Mouse (Mus musculus): ENCODE measurements around the gene Tmem131l.

The Tmem131l gene

GRCm38 (mm10) chr3:84039646-84040475, at the start of gene Tmem131l:
Gene Tmem131l, minus strand, starts transcription at chr3:84040175.
- peak; percentile 44 for DNase-seq (ENCODE audit: low spot score)

GRCm38 (mm10) chr3:84086921-84087320, 46.9 kb upstream of the Tmem131l start:
- DNase-seq (ENCODE audit: low spot score), result no peak

DNA sequence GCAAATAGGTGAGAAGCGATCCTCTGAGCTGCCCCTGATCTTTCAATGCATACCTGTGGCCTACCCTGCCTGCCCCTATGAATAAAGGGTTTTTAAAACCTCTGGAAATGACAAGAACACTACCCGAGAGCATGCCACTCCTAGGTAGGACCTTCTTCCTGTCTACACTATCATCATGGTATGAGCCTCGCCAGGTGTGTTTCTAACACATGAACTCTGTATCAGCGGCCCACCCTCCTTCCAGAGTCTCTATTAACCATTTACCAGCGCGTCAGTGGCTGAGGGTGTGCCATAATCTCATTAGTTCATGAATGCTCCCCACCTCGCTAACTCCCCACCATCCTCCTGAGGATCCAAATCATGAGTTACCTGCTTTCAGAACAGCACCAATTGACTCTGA, 46.4 kb upstream of the Tmem131l start:
- DNase-seq (ENCODE audit: low spot score), result no peak

GRCm38 (mm10) chr3:84085429-84085828, 45.5 kb upstream of the Tmem131l start:
- no peak for DNase-seq (ENCODE audit: low spot score)

DNA sequence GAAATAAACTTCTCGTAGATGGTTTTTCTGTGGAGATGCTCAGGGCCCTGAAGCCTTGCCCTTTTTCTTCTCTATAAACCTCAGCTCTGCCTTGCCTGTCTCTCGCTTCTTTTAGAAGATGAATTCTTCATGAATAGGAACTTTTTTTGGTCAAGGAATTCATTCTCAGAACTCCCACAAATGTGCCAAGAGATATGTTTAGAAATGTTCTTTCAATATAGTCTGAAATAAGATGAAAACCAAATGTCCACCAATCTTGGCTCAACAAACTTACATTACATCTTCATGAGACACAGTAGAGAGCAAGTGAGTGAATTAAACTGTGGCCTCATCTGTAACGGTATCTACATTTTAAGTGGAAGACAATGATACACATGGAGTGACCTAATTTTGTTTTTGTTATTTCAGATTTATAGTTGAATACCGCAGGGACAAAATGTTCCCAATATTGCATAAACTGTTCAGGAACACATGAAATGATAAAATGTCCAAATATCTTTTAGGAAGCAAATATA, 41.3 kb upstream of the Tmem131l start:
- DNase-seq (ENCODE audit: low spot score), result no peak

- no peak for DNase-seq (ENCODE audit: low spot score)
These were observed 40.1 kb upstream of the Tmem131l start for GRCm38 (mm10) chr3:84080074-84080473.

DNA sequence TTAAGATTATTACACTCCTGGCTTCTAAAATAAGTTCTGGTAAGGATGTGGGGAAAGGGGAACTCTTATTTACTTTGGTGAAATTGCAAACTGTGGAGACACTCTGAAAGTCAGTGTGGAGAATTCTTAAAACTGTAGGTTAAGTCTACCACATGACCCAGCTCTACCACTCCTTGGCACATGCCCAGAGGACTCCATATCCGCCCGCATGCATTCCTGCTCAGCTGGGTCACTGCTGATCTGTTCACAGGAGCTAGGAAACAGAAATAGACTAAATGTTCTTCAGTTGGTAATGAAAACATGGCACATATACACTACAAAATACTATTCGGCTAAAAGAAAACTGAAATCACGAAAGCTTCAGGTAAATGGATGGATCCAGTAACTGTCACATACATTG, 37.5 kb upstream of the Tmem131l start:
- no peak for DNase-seq (ENCODE audit: low spot score)

GRCm38 (mm10) chr3:84076543-84077332, 36.8 kb upstream of the Tmem131l start:
- no peak for DNase-seq (ENCODE audit: low spot score)

- DNase-seq (ENCODE audit: low spot score), result no peak
These were observed 35.5 kb upstream of the Tmem131l start for GRCm38 (mm10) chr3:84075516-84075915.

DNA sequence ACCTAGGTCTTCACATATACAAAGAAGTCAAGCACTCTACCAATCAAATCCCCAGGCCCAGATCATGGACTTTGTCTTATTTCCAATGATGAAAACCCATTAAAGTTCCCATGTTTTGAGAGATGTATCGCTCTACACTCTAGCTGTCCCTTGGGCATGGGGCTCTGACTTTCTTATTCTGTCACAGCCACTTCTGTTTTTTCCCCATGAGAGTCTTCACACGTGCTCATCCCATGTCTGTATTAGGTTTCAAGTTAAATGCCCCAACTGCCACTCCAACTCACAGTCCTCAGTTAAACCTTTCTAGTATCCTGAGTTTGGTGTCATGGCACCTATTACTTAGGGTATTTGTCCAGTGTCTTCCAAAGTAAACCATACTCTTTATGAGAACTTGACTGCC, 34.8 kb upstream of the Tmem131l start:
- DNase-seq (ENCODE audit: low spot score), result no peak

GRCm38 (mm10) chr3:84071641-84072040, 31.7 kb upstream of the Tmem131l start:
- no peak for DNase-seq (ENCODE audit: low spot score)

DNA sequence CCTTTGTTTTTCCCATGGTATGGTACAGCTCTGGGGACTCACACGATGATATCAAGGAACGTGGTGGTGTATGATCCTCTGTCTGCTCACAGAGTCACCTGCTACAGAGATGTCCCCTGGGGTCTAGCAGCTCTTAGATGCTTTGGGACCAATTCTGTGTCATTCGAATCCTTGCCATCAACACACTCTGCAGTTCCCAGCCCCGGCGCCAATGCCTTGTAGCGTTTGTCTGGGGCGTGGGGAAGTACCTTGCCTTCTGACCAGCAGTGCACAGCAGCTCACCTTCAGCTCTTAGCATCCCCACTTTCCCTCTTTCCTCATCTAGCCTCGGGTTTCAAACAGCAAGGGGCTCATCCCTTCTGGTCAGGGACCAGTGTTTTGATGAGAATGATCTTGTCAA, 30.8 kb upstream of the Tmem131l start:
- no peak for DNase-seq (ENCODE audit: low spot score)

DNA sequence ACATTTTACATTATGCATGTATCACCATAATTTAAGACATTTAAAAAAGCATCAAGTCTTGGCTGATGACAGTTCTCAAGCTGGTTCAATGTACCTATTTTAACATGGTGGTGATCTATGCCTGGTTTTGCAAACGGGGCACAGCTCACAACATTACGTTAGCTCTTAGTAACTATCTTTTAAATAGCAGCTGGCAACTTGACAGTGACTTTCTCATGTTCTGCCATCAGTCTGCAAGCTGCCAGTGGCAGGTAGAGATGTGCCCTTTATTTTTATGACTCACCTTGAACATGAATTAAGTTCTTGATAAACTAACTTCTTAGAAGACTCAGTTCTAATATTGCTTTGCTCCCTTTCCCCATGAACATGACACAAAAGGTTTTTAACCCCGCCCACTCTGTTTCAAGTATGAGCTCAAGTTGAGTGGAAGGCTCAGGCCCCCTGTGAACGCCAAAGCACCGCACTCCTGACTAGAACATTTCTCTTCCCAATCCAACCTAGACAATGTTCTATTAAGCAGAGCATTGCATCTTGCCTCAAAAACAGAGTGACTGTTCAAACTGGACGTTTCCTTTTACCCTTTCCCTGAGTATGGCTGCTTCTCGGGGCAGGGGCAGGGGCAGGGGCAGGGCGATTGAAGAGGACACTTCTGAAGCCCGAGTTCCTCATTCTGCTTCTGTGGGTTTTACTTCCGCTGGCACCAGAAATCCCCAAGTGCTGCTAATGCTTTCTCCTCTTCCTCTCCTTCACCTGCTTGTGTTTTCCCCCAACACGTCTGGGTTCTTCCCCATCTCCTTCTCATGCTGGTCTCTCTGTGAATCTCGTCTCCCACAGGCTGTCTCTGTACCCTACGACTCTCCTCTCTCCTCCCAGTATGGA, 29.1 kb upstream of the Tmem131l start:
- no peak for DNase-seq (ENCODE audit: low spot score)

DNA sequence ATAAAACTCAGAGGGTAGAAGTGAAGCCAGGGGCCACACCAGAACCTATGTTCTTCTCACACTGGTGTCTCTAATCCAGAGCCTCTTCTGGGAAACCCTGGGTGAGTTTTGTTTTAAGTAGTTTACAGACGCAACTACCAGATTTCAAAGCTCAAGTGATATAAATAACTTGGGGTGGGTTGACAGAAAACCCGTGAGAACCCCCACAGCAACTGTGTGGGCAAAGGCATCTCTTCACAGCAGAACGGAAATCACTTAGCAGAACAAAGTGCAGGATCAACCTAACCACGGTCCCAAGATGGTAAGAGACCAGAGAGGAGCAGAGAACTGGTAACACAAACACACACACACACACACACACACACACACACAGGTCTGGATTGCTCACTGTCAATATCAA, 25.9 kb upstream of the Tmem131l start:
- DNase-seq (ENCODE audit: low spot score), result no peak

GRCm38 (mm10) chr3:84063369-84063914, 23.5 kb upstream of the Tmem131l start:
- DNase-seq (ENCODE audit: low spot score), result no peak

GRCm38 (mm10) chr3:84061523-84062453, 21.8 kb upstream of the Tmem131l start:
- DNase-seq (ENCODE audit: low spot score), result no peak

GRCm38 (mm10) chr3:84060946-84061345, 21.0 kb upstream of the Tmem131l start:
- no peak for DNase-seq (ENCODE audit: low spot score)

GRCm38 (mm10) chr3:84060128-84060527, 20.2 kb upstream of the Tmem131l start:
- DNase-seq (ENCODE audit: low spot score), result no peak

GRCm38 (mm10) chr3:84059676-84060075, 19.7 kb upstream of the Tmem131l start:
- no peak for DNase-seq (ENCODE audit: low spot score)

GRCm38 (mm10) chr3:84059261-84059660, 19.3 kb upstream of the Tmem131l start:
- DNase-seq (ENCODE audit: low spot score), result no peak
